Mouse (Mus musculus) large intestine, adult 2 months (tissue): ENCODE results near the gene Prdm8. TPM values are rescaled to one million over a fixed set of nuclear protein-coding genes. Genes with fewer than 3 reads are reported as not detected.

Experiments used
- polyA plus RNA-seq: library from polyadenylated mRNA; depleted of rRNA; stranded (reverse); fragments of >200 nt; gene quantifications from 2 replicates; pipeline ENCODE4 v1.2.3, GENCODE M21; 2012; rRNA removed

The Prdm8 gene
- polyA plus RNA-seq, 1 experiment: 0.07 TPM

Other genes starting within 250 kb of the Prdm8 start
- gene Antxr2, start 136.2 kb upstream of the Prdm8 start, polyA plus RNA-seq: 8.0 and 13.1 TPM in 2 replicates
- 0.05 TPM in 1 of 2 replicates, not detected in the other for gene Fgf5, start 87.0 kb downstream of the Prdm8 start, polyA plus RNA-seq
- gene Cfap299, start 162.1 kb downstream of the Prdm8 start, polyA plus RNA-seq: 0.14 TPM in 1 of 2 replicates, not detected in the other